Mouse (Mus musculus) layer of hippocampus, adult 9-10 months (tissue): ENCODE data around the gene Nop16.

Experiments used
- DNase-seq: peaks from one replicate; pipeline ENCODE4 v3.0.0; 2022; ENCODE audit warnings: low spot score

Gene Nop16

GRCm38 (mm10) chr13:54596107-54596690 is 6.3 kb upstream of the Nop16 start:
- DNase-seq, result no peak

GRCm38 (mm10) chr13:54593617-54594016 is 3.7 kb upstream of the Nop16 start:
- no peak for DNase-seq

GRCm38 (mm10) chr13:54591776-54592356 is 2.0 kb upstream of the Nop16 start:
- DNase-seq, result no peak

GRCm38 (mm10) chr13:54589414-54589995 is 385 bp downstream of the Nop16 start:
- no peak for DNase-seq

- DNase-seq, result no peak
Observed at GRCm38 (mm10) chr13:54585831-54586230, 4.1 kb downstream of the Nop16 start.

GRCm38 (mm10) chr13:54582860-54583259 is 7.0 kb downstream of the Nop16 start:
- no peak for DNase-seq

- DNase-seq, result no peak
Observed at GRCm38 (mm10) chr13:54582126-54582525, 7.8 kb downstream of the Nop16 start.

- no peak for DNase-seq
Observed at GRCm38 (mm10) chr13:54581385-54581784, 8.5 kb downstream of the Nop16 start.

- DNase-seq, result no peak
Observed at GRCm38 (mm10) chr13:54577652-54578507, 12.0 kb downstream of the Nop16 start.

GRCm38 (mm10) chr13:54575489-54575888 is 14.4 kb downstream of the Nop16 start:
- DNase-seq, result no peak

- no peak for DNase-seq
Observed at GRCm38 (mm10) chr13:54574854-54575481, 14.9 kb downstream of the Nop16 start, which contains the start of gene Arl10. TSS of gene Arl10 (plus strand) at chr13:54575015.

GRCm38 (mm10) chr13:54572621-54573020 is 17.3 kb downstream of the Nop16 start:
- no peak for DNase-seq

GRCm38 (mm10) chr13:54571637-54572036 is 18.3 kb downstream of the Nop16 start:
- no peak for DNase-seq

GRCm38 (mm10) chr13:54570736-54571135 is 19.2 kb downstream of the Nop16 start:
- DNase-seq, result no peak

- no peak for DNase-seq
Observed at GRCm38 (mm10) chr13:54569282-54569681, 20.6 kb downstream of the Nop16 start.

- DNase-seq, result no peak
Observed at GRCm38 (mm10) chr13:54568380-54568779, 21.5 kb downstream of the Nop16 start.

- DNase-seq, result no peak
Observed at GRCm38 (mm10) chr13:54565594-54566345, 24.1 kb downstream of the Nop16 start.

- DNase-seq, result peak; percentile 78
Observed at GRCm38 (mm10) chr13:54565201-54565581, 24.7 kb downstream of the Nop16 start, which contains the start of gene 4833439L19Rik. TSS of gene 4833439L19Rik (minus strand) at chr13:54565435.

- no peak for DNase-seq
Observed at GRCm38 (mm10) chr13:54564232-54565200, 25.4 kb downstream of the Nop16 start.

- DNase-seq, result no peak
Observed at GRCm38 (mm10) chr13:54562562-54562961, 27.3 kb downstream of the Nop16 start.
